Mouse (Mus musculus) testis, adult 2 months (tissue): ENCODE measurements around the gene Tspan5.

Source experiments
- CTCF ChIP-seq: fragments of 200-500 bp; IDR thresholded peaks from 2 replicates; pipeline ENCODE4 v1.5.1; 2012; ENCODE audit warnings: low read depth, mild to moderate bottlenecking, inconsistent platforms, low read length, moderate library complexity; ENCODE audit not compliant: control insufficient read depth, insufficient read depth, insufficient replicate concordance
- POLR2A ChIP-seq: fragments of 200-500 bp; IDR thresholded peaks from 2 replicates; pipeline ENCODE4 v1.6.1; 2012; ENCODE audit warnings: low read depth, mild to moderate bottlenecking, inconsistent platforms, low read length, moderate library complexity; ENCODE audit not compliant: control insufficient read depth

DNA sequence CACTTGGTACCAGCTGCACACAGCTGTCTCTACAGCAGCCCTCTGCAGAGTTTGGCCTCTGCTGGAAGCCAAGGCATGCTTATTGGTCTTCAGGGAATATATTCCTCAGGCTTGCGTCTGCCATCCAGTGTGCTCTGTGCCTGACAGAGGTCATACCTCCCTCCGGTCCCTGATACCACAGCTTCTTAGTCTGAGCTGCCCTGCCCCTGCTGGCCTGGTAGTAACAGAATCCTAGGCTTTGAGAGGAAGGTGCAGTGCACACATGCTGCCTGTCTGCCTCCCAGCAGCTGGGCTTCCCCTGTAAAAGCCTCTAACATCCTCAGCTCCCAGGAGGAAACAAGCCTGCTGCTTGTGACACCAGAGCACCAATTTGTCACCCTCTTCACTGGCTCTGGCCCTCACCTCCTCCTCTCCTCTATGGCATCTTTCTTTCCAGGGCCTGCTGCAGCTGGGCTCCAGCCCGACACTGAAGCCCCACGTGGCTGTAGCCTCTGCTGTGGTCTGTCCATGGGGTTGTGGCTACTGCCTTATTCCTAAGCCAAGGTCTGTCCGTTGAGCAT lies 80.0 kb downstream of the Tspan5 start:
- TF ChIP-seq CTCF = no peak
- no peak for TF ChIP-seq POLR2A
